Mouse (Mus musculus) MEL (cell line): Measurements from ENCODE around the gene C1qc. TPM values are rescaled to one million over a fixed set of nuclear protein-coding genes. Genes with fewer than 3 reads are reported as not detected.

Experiments used
- polyA plus RNA-seq, 2 experiments: library from polyadenylated mRNA; stranded (reverse) in 1 of 2; unstranded in 1 of 2; fragments of >175 nt in 1 of 2; fragments of >200 nt in 1 of 2; gene quantifications; 2 replicates each; pipeline versions ENCODE4 v1.2.1 to v1.2.4; 2012; ENCODE audit warnings: low replicate concordance in 2 of 2, low read depth in 1 of 2; ENCODE audit not compliant: insufficient read length in 2 of 2, insufficient read depth in 1 of 2, missing spikeins in 1 of 2
- total RNA-seq: library from RNA; depleted of rRNA; stranded (reverse); fragments of 300-350 nt; gene quantifications from 2 replicates; pipeline ENCODE4 v1.2.3, GENCODE M21; 2012; rRNA removed

Gene C1qc
- total and polyA plus RNA-seq, 3 experiments, result not detected

Other genes with a start within 250 kb of the C1qc start
- 1.5 and 1.9 TPM in 2 replicates for gene Ephb2, start 57.1 kb downstream of the C1qc start, total RNA-seq
- gene Ephb2, start 57.1 kb downstream of the C1qc start, polyA plus RNA-seq, result 1 to 10 TPM in 1 of 2 experiments, not detected in 1; 4.1 TPM
- not detected in 2 replicates for gene C1qb, start 6.9 kb downstream of the C1qc start, total RNA-seq
- gene C1qb, start 6.9 kb downstream of the C1qc start, polyA plus RNA-seq, result not detected
- 0.12 TPM in 1 of 2 replicates, not detected in the other for gene C1qa, start 5.7 kb upstream of the C1qc start, total RNA-seq
- gene C1qa, start 5.7 kb upstream of the C1qc start, polyA plus RNA-seq, result not detected
- not detected in 2 replicates for gene Epha8, start 63.8 kb upstream of the C1qc start, total RNA-seq
- gene Epha8, start 63.8 kb upstream of the C1qc start, polyA plus RNA-seq, result under 1 TPM in 1 of 2 experiments, not detected in 1; 0.03 TPM
- 8.6 and 9.6 TPM in 2 replicates for gene Zbtb40, start 155.7 kb upstream of the C1qc start, total RNA-seq
- gene Zbtb40, start 155.7 kb upstream of the C1qc start, polyA plus RNA-seq, result 10 to 100 TPM in 1 of 2 experiments, not detected in 1; 14.4 TPM